Mouse (Mus musculus): ENCODE data around the gene Rnf113a2.

DNA sequence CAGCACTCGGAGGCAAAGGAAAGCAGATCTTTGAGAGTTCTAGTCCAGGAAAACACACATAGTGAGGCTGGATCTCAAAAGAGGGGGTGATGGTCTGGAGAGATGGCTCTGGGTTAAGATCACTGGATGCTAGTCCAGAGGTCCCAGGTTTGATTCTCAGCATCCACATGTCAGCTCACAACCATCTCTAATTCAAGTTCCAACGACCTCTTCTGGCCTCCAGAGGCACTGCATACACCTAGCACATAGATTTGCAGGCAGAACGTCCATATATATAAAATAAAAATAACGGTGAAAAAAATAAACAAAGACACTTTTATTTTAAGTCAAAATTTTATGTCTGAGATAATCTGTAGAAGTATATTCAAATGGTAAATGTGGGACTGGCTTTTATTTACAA lies 9.7 kb upstream of the Rnf113a2 start:
- no peak for TF ChIP-seq CTCF (IDR thresholded peaks at IDR 0.05; ENCODE audit: control insufficient read depth, insufficient read depth, insufficient replicate concordance, low read depth, low read length)
- no peak for TF ChIP-seq POLR2A (IDR thresholded peaks at IDR 0.05; ENCODE audit: control insufficient read depth, low read depth, low read length)
